Mouse (Mus musculus) cerebellum, postnatal 4 days (tissue): ENCODE results near the gene Rimbp3.
"Not testable (repeated sequence)": the region's sequence is repeated elsewhere in the genome, so short reads cannot be mapped to it uniquely, and the experiment has no call there.

Experiments used
- DNase-seq, 2 experiments: peaks; one replicate each; pipeline ENCODE4 v3.0.0; 2022; ENCODE audit warnings: low spot score in 2 of 2, mixed read lengths in 1 of 2

The Rimbp3 gene

GRCm38 (mm10) chr16:17216934-17217633 lies 8.7 kb downstream of the Rimbp3 start:
- no peak for DNase-seq

- DNase-seq = no peak
These were observed 11.8 kb downstream of the Rimbp3 start for GRCm38 (mm10) chr16:17220127-17220733.

GRCm38 (mm10) chr16:17222197-17222596 lies 13.8 kb downstream of the Rimbp3 start:
- peak; percentile 99 to 100 for DNase-seq

- no peak for DNase-seq
These were observed 17.2 kb downstream of the Rimbp3 start for GRCm38 (mm10) chr16:17225584-17225983.

- no peak for DNase-seq
These were observed 18.1 kb downstream of the Rimbp3 start for GRCm38 (mm10) chr16:17226496-17226895.

GRCm38 (mm10) chr16:17231523-17231922 lies 23.1 kb downstream of the Rimbp3 start:
- DNase-seq = not testable (repeated sequence)

GRCm38 (mm10) chr16:17232794-17233701 lies 24.6 kb downstream of the Rimbp3 start, which contains the start of gene Hic2:
TSS of gene Hic2 (plus strand) at chr16:17233572.
- DNase-seq = peak; percentile 82 to 91

GRCm38 (mm10) chr16:17233702-17234498 lies 25.5 kb downstream of the Rimbp3 start:
- peak in 1 of 2 experiments; percentile 49 for DNase-seq

- peak in 1 of 2 experiments; percentile 38 for DNase-seq
These were observed 26.1 kb downstream of the Rimbp3 start for GRCm38 (mm10) chr16:17234499-17234895.

GRCm38 (mm10) chr16:17234916-17235665 lies 26.7 kb downstream of the Rimbp3 start:
- DNase-seq = no peak

- DNase-seq = no peak
These were observed 29.2 kb downstream of the Rimbp3 start for GRCm38 (mm10) chr16:17237634-17238033.

- no peak for DNase-seq
These were observed 31.0 kb downstream of the Rimbp3 start for GRCm38 (mm10) chr16:17239409-17239808.

GRCm38 (mm10) chr16:17243731-17244130 lies 35.3 kb downstream of the Rimbp3 start:
- DNase-seq = no peak

GRCm38 (mm10) chr16:17244996-17245395 lies 36.6 kb downstream of the Rimbp3 start:
- no peak for DNase-seq

- no peak for DNase-seq
These were observed 39.3 kb downstream of the Rimbp3 start for GRCm38 (mm10) chr16:17247727-17248126.

GRCm38 (mm10) chr16:17249135-17249534 lies 40.7 kb downstream of the Rimbp3 start:
- DNase-seq = no peak

- DNase-seq = peak; percentile 63 to 90
These were observed 43.1 kb downstream of the Rimbp3 start for GRCm38 (mm10) chr16:17251539-17251938.

- DNase-seq = no peak
These were observed 43.8 kb downstream of the Rimbp3 start for GRCm38 (mm10) chr16:17252086-17252726.

- DNase-seq = no peak
These were observed 44.4 kb downstream of the Rimbp3 start for GRCm38 (mm10) chr16:17252841-17253240.

GRCm38 (mm10) chr16:17254005-17254597 lies 45.7 kb downstream of the Rimbp3 start:
- DNase-seq = no peak
